Mouse (Mus musculus) MEL-GATA-1-ER (cell line): ENCODE measurements at regions not wholly inside any gene's neighbourhood (a gene's known extent, or its start where the extent isn't known, plus 50 kb on each side); places are given as distances from the start of the nearest gene placed in this dataset.

Experiments
- DNase-seq: peaks from one replicate; pipeline ENCODE4 v3.0.0-alpha.2; 2012; ENCODE audit warnings: low read depth; ENCODE audit errors: extremely low read depth

GRCm38 (mm10) chr2:75061456-75062188 lies 236.0 kb downstream of the Mtx2 start:
- no peak for DNase-seq

- no peak for DNase-seq
Observed at GRCm38 (mm10) chr2:75062189-75062510, 236.5 kb downstream of the Mtx2 start.

GRCm38 (mm10) chr2:75064406-75065115 lies 239.0 kb downstream of the Mtx2 start:
- DNase-seq, result no peak

- no peak for DNase-seq
Observed at GRCm38 (mm10) chr2:75065304-75065703, 239.7 kb downstream of the Mtx2 start.

- no peak for DNase-seq
Observed at GRCm38 (mm10) chr2:75069321-75069720, 243.7 kb downstream of the Mtx2 start.

- no peak for DNase-seq
Observed at GRCm38 (mm10) chr2:75072021-75072420, 246.4 kb downstream of the Mtx2 start.

GRCm38 (mm10) chr2:75072471-75072870 lies 246.9 kb downstream of the Mtx2 start:
- DNase-seq, result no peak

GRCm38 (mm10) chr2:75073178-75073577 lies 247.6 kb downstream of the Mtx2 start:
- DNase-seq, result no peak

GRCm38 (mm10) chr2:75087164-75087563 lies 261.6 kb downstream of the Mtx2 start:
- DNase-seq, result no peak

- DNase-seq, result no peak
Observed at GRCm38 (mm10) chr2:75089186-75089585, 263.6 kb downstream of the Mtx2 start.

- DNase-seq, result no peak
Observed at GRCm38 (mm10) chr2:75089616-75090015, 264.0 kb downstream of the Mtx2 start.

GRCm38 (mm10) chr2:75090439-75090838 lies 264.8 kb downstream of the Mtx2 start:
- DNase-seq, result no peak

GRCm38 (mm10) chr2:75101501-75101900 lies 275.9 kb downstream of the Mtx2 start:
- DNase-seq, result no peak

GRCm38 (mm10) chr2:75112751-75113150 lies 287.1 kb downstream of the Mtx2 start:
- DNase-seq, result no peak

- DNase-seq, result no peak
Observed at GRCm38 (mm10) chr2:75114375-75114774, 288.8 kb downstream of the Mtx2 start.

- DNase-seq, result no peak
Observed at GRCm38 (mm10) chr2:75118348-75118926, 292.8 kb downstream of the Mtx2 start.

GRCm38 (mm10) chr2:75119599-75119998 lies 294.0 kb downstream of the Mtx2 start:
- DNase-seq, result no peak

GRCm38 (mm10) chr2:75133298-75134080 lies 307.9 kb downstream of the Mtx2 start:
- no peak for DNase-seq

- no peak for DNase-seq
Observed at GRCm38 (mm10) chr2:75136618-75137017, 311.0 kb downstream of the Mtx2 start.

- no peak for DNase-seq
Observed at GRCm38 (mm10) chr2:75137133-75137982, 311.8 kb downstream of the Mtx2 start.
